Mouse (Mus musculus) forebrain, embryonic 14.5 days (tissue): ENCODE data around the gene 1190005I06Rik. TPM values are rescaled to one million over a fixed set of nuclear protein-coding genes. Genes with fewer than 3 reads are reported as not detected.
A peak's percentile ranks its signal among the peaks of the same experiment; 100 is the strongest.

Source experiments
- ATAC-seq: fragments of 200-750 bp; cut with Nextera tagmentation; 2 replicates; pipeline ENCODE4 v1.8.0; 2017; ENCODE audit warnings: mild to moderate bottlenecking, moderate library complexity
- DNase-seq: peaks from one replicate; pipeline ENCODE4 v3.0.0-alpha.2; 2015; ENCODE audit warnings: low spot score
- H3K27ac ChIP-seq: fragments of 300-500 bp; sonication (generic); 2 replicates; pipeline ENCODE4 v1.5.1; 2014; ENCODE audit warnings: low read depth, mild to moderate bottlenecking, control low read depth, low read length, moderate library complexity
- H3K27me3 ChIP-seq: fragments of 300-500 bp; sonication (generic); replicated peaks from 2 replicates; pipeline ENCODE4 v1.6.1; 2014; ENCODE audit warnings: low read length, control low read depth, mixed read lengths; ENCODE audit not compliant: control insufficient read depth, insufficient read depth
- H3K36me3 ChIP-seq: fragments of 300-500 bp; sonication (generic); 2 replicates; pipeline ENCODE4 v1.6.1; 2014; ENCODE audit warnings: low read length, control low read depth; ENCODE audit not compliant: control insufficient read depth, insufficient read depth
- H3K4me1 ChIP-seq: fragments of 300-500 bp; sonication (generic); 2 replicates; pipeline ENCODE4 v1.6.1; 2014; ENCODE audit warnings: antibody characterized with exemption, low read length, control low read depth; ENCODE audit not compliant: control insufficient read depth, insufficient read depth
- H3K4me2 ChIP-seq: fragments of 300-500 bp; sonication (generic); 2 replicates; pipeline ENCODE4 v1.6.1; 2014; ENCODE audit warnings: mild to moderate bottlenecking, control low read depth, low read length
- H3K4me3 ChIP-seq: fragments of 300-500 bp; sonication (generic); 2 replicates; pipeline ENCODE4 v1.5.1; 2014; ENCODE audit warnings: low read depth, low read length, control low read depth
- H3K9ac ChIP-seq: fragments of 300-500 bp; sonication (generic); 2 replicates; pipeline ENCODE4 v1.6.1; 2014; ENCODE audit warnings: mild to moderate bottlenecking, low read length, control low read depth, moderate library complexity
- H3K9me3 ChIP-seq: fragments of 300-500 bp; sonication (generic); replicated peaks from 2 replicates; pipeline ENCODE4 v1.6.1; 2016; ENCODE audit warnings: low read length, control low read depth, mixed read lengths; ENCODE audit not compliant: control insufficient read depth
- WGBS: fragments of 180-500 bp; shearing (Covaris S2); extraction: QIAGEN DNeasy Blood & Tissue Kit; methylation state at CpG from one replicate; pipeline ENCODE4 v1.1.7; 2014; 5-methylcytosine and 5-hydroxymethylcytosine counted together
- polyA plus RNA-seq: library from polyadenylated mRNA; unstranded; fragments of >200 nt; fragmentation: Nextera tagmentation; extraction: Ambion mirVana; gene quantifications from 2 replicates; pipeline ENCODE4 v1.2.1, GENCODE M21; 2014

1190005I06Rik gene
- polyA plus RNA-seq, 1 experiment from 2014 or later = 7.1 TPM

GRCm38 (mm10) chr8:120619235-120620180 is 27.9 kb downstream of the 1190005I06Rik start:
- Histone ChIP-seq H3K36me3 (no peaks in the 10 kb centered on the region), H3K4me2 (no peak overlapping the region), H3K9ac (no peak overlapping the region), H3K27ac (no peak overlapping the region), H3K9me3 (no peaks in the 10 kb centered on the region), H3K4me1 (peaks cover 10% of the 10 kb centered on the region; the same call in 1 of the 2 replicates), H3K4me3 (no peak overlapping the region), H3K27me3 (no peaks in the 10 kb centered on the region)
- WGBS = 72% methylated on average over 11 of the region's 11 CpGs
- no peak for DNase-seq
- ATAC-seq = no peak

- Histone ChIP-seq H3K4me1 (peaks cover 10% of the 10 kb centered on the region; the same call in 1 of the 2 replicates), H3K9me3 (no peaks in the 10 kb centered on the region), H3K27me3 (no peaks in the 10 kb centered on the region), H3K4me2 (peak overlapping the region; percentile 33; the same call in 1 of the 2 replicates), H3K27ac (peak overlapping the region; percentile 54; the same call in 1 of the 2 replicates), H3K36me3 (no peaks in the 10 kb centered on the region), H3K4me3 (no peak overlapping the region), H3K9ac (peak overlapping the region; percentile 43; the same call in 1 of the 2 replicates)
- 0% methylated on average over 6 of the region's 6 CpGs for WGBS
- ATAC-seq (peak; percentile 51), DNase-seq (peak; percentile 86)
Measured at GRCm38 (mm10) chr8:120618110-120618509, 29.3 kb downstream of the 1190005I06Rik start.

- DNase-seq = peak; percentile 67
- no peaks in the 10 kb centered on the region for H3K27me3 ChIP-seq
- peak overlapping the region; percentile 58 for H3K27ac ChIP-seq
- WGBS = 13% methylated on average over 7 of the region's 8 CpGs
- no peaks in the 10 kb centered on the region for H3K36me3 ChIP-seq
- peaks cover 10% of the 10 kb centered on the region; the same call in 1 of the 2 replicates for H3K4me1 ChIP-seq
- no peak overlapping the region for H3K4me2 ChIP-seq
- H3K9me3 ChIP-seq = no peaks in the 10 kb centered on the region
- peak; percentile 57 for ATAC-seq
- H3K9ac ChIP-seq = peak overlapping the region; percentile 26; the same call in 1 of the 2 replicates
- H3K4me3 ChIP-seq = no peak overlapping the region
Measured at GRCm38 (mm10) chr8:120616663-120617626, 30.5 kb downstream of the 1190005I06Rik start.

GRCm38 (mm10) chr8:120614491-120614890 is 32.9 kb downstream of the 1190005I06Rik start:
- DNase-seq = no peak

GRCm38 (mm10) chr8:120610824-120611223 is 36.6 kb downstream of the 1190005I06Rik start:
- no peak for ATAC-seq
- no peak overlapping the region for H3K4me2 ChIP-seq
- no peaks in the 10 kb centered on the region for H3K4me1 ChIP-seq
- H3K9ac ChIP-seq = no peak overlapping the region
- H3K9me3 ChIP-seq = no peaks in the 10 kb centered on the region
- DNase-seq = no peak
- H3K27ac ChIP-seq = no peak overlapping the region
- H3K27me3 ChIP-seq = no peaks in the 10 kb centered on the region
- H3K4me3 ChIP-seq = no peak overlapping the region
- no peaks in the 10 kb centered on the region for H3K36me3 ChIP-seq
- 88% methylated on average over 6 of the region's 6 CpGs for WGBS

More at GRCm38 (mm10) chr8:120614491-120614890, 32.9 kb downstream of the 1190005I06Rik start:
- Histone ChIP-seq H3K27ac (no peak overlapping the region), H3K4me2 (no peak overlapping the region), H3K9me3 (no peaks in the 10 kb centered on the region), H3K4me1 (peaks cover 7% of the 10 kb centered on the region; the same call in 1 of the 2 replicates), H3K4me3 (no peak overlapping the region), H3K27me3 (no peaks in the 10 kb centered on the region), H3K9ac (no peak overlapping the region), H3K36me3 (no peaks in the 10 kb centered on the region)
- ATAC-seq = no peak
- WGBS = 86% methylated on average over 3 of the region's 3 CpGs

GRCm38 (mm10) chr8:120607885-120608284 is 39.5 kb downstream of the 1190005I06Rik start:
- Histone ChIP-seq H3K36me3 (no peaks in the 10 kb centered on the region), H3K27ac (no peak overlapping the region), H3K27me3 (no peaks in the 10 kb centered on the region), H3K4me3 (no peak overlapping the region), H3K4me1 (0 out of 2 replicates have a peak, but pooled peaks cover 1% of the 10 kb centered on the region), H3K4me2 (no peak overlapping the region), H3K9ac (no peak overlapping the region), H3K9me3 (no peaks in the 10 kb centered on the region)
- DNase-seq (peak; percentile 87), ATAC-seq (peak; percentile 75)
- whole genome bisulfite sequencing = 16% methylated on average over 7 of the region's 7 CpGs

- H3K4me3 ChIP-seq = no peak overlapping the region
- 81% methylated on average over 9 of the region's 9 CpGs for WGBS
- ATAC-seq (peak; percentile 37; the same call in 1 of the 2 replicates), DNase-seq (no peak)
- H3K4me1 ChIP-seq = 0 out of 2 replicates have a peak, but pooled peaks cover 6% of the 10 kb centered on the region
- H3K4me2 ChIP-seq = no peak overlapping the region
- no peak overlapping the region for H3K27ac ChIP-seq
- no peaks in the 10 kb centered on the region for H3K36me3 ChIP-seq
- no peaks in the 10 kb centered on the region for H3K27me3 ChIP-seq
- H3K9ac ChIP-seq = no peak overlapping the region
- H3K9me3 ChIP-seq = no peaks in the 10 kb centered on the region
Measured at GRCm38 (mm10) chr8:120607460-120607859, 40.0 kb downstream of the 1190005I06Rik start.

GRCm38 (mm10) chr8:120602672-120603071 is 44.8 kb downstream of the 1190005I06Rik start:
- Histone ChIP-seq H3K9ac (no peak overlapping the region), H3K36me3 (no peaks in the 10 kb centered on the region), H3K4me2 (no peak overlapping the region), H3K9me3 (no peaks in the 10 kb centered on the region), H3K27ac (no peak overlapping the region), H3K4me3 (no peak overlapping the region), H3K27me3 (no peaks in the 10 kb centered on the region), H3K4me1 (peaks cover 10% of the 10 kb centered on the region; the same call in 1 of the 2 replicates)
- 35% methylated on average over 6 of the region's 6 CpGs for WGBS
- ATAC-seq (peak; percentile 38; the same call in 1 of the 2 replicates), DNase-seq (peak; percentile 71)
